Mouse (Mus musculus) liver, postnatal 0 days (tissue): ENCODE results near the gene Tma7.

Experiments used
- CTCF ChIP-seq: sonication (generic); IDR thresholded peaks from 2 replicates; pipeline ENCODE4 v1.5.1; 2016; ENCODE audit warnings: antibody characterized with exemption, low read depth
- EP300 ChIP-seq: IDR thresholded peaks from 2 replicates; pipeline ENCODE4 v1.6.1; 2016; ENCODE audit warnings: antibody characterized with exemption, low read depth, mild to moderate bottlenecking

DNA sequence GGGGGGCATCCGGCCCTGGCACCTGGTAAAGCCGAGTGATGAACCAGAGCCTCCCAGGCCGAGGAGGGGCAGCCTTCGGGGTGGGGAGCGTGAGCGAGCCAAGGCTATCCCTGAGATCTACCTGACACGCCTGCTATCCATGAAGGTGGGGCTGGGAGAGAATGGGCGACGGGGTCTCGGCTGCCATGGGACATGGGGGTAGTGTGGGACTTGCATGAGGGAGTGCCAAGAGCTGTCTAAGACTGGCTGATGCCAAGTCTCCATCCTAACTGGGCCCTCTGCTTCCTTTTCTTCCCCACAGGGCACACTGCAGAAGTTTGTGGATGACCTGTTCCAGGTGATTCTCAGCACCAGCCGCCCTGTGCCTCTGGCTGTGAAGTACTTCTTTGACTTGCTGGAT, 31.9 kb upstream of the Tma7 start:
- TF ChIP-seq CTCF, result no peak
- TF ChIP-seq EP300, result no peak
